ENCODE assay signal across 22 mouse cellular contexts in the genomic region with DNA sequence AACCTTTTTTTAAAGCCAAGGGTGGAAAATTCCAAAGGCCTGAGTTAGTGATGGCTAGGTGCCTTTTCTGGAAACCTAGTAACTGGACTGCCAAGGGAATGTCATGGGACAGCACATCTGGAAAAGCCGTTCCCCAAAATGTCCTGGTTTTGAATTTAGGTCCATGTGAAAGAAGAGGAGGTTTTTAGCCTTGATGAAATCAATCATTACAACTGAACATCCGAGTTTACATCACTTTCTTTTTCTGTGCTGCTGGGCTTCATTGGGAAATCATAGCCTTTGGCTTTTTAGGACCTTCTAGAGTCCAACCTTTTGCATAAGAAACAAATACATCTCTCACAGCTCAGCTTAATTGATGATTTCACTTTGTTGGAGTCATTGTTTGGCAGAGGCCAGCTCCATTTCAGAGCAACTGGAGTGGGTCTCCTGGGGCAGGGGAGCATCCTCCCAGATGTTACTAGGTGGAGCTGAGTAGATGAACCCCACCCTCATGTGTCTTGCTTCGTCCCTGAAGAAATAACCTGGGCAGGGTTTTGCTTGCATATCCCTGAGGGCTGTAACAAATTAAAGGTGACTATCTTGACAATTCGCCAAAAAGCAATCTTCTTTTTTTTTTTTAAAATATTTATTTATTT. TPM values are rescaled to one million over a fixed set of nuclear protein-coding genes. Genes with fewer than 3 reads are reported as not detected.
DNase-seq lines count a peak whose midpoint lies in the region; ATAC-seq lines count a peak whose summit lies in the region.
"Had no signal": no experiment of that assay in that cellular context is flagged by ENCODE, and none has a peak within 500 bp of the region (broad histone marks: within the 10 kb centered on the region; RNA-seq: fewer than 3 reads in every experiment).

No protein-coding gene starts in this region.

- H3K9me3 ChIP-seq in embryonic facial prominence, embryonic 14.5 days (ENCODE audit: control insufficient read depth, low read length): no peaks in the 10 kb centered on the region
- no peaks in the 10 kb centered on the region for H3K9me3 ChIP-seq in embryonic facial prominence, embryonic 10.5 days
- no peaks in the 10 kb centered on the region for H3K9me3 ChIP-seq in midbrain, embryonic 13.5 days
- H3K9me3 ChIP-seq: embryonic facial prominence, embryonic 15.5 days; forebrain, embryonic 15.5 days; heart, embryonic 10.5 days; hindbrain, embryonic 12.5 days had no signal

- H3K27me3 ChIP-seq in embryonic facial prominence, embryonic 14.5 days (replicated peaks; ENCODE audit: control insufficient read depth, insufficient read depth, low read length): no peaks in the 10 kb centered on the region
- no peaks in the 10 kb centered on the region for H3K27me3 ChIP-seq in embryonic facial prominence, embryonic 10.5 days (replicated peaks; ENCODE audit: low read depth, poor library complexity, severe bottlenecking)
- H3K27me3 ChIP-seq in midbrain, embryonic 13.5 days: no peaks in the 10 kb centered on the region
- H3K27me3 ChIP-seq: embryonic facial prominence, embryonic 15.5 days; forebrain, embryonic 15.5 days; hindbrain, embryonic 12.5 days had no signal

- 56% methylated on average over 4 of the region's 4 CpGs for WGBS in embryonic facial prominence, embryonic 14.5 days
- WGBS in embryonic facial prominence, embryonic 10.5 days: 78% methylated on average over 4 of the region's 4 CpGs
- 79% methylated on average over 4 of the region's 4 CpGs for WGBS in midbrain, embryonic 13.5 days

- no peaks in the 10 kb centered on the region for H3K4me1 ChIP-seq in embryonic facial prominence, embryonic 14.5 days (ENCODE audit: control insufficient read depth, insufficient read depth, low read length)
- no peaks in the 10 kb centered on the region for H3K4me1 ChIP-seq in embryonic facial prominence, embryonic 10.5 days
- no peaks in the 10 kb centered on the region for H3K4me1 ChIP-seq in midbrain, embryonic 13.5 days (replicated peaks)
- H3K4me1 ChIP-seq: embryonic facial prominence, embryonic 15.5 days; forebrain, embryonic 15.5 days; heart, embryonic 10.5 days; hindbrain, embryonic 12.5 days had no signal

- H3K4me2 ChIP-seq in embryonic facial prominence, embryonic 14.5 days (ENCODE audit: low read depth, low read length): no peak overlapping the region
- H3K4me2 ChIP-seq in midbrain, embryonic 13.5 days (replicated peaks): no peak overlapping the region
- H3K4me2 ChIP-seq: embryonic facial prominence, embryonic 15.5 days; forebrain, embryonic 15.5 days; hindbrain, embryonic 12.5 days had no signal

- intact Hi-C loops in gastrocnemius, postnatal 14 days (cut with DNase I; ENCODE audit: low total_unique reads): no loop called here

- no peak overlapping the region for H3K9ac ChIP-seq in embryonic facial prominence, embryonic 14.5 days (ENCODE audit: low read depth, low read length)
- no peak overlapping the region for H3K9ac ChIP-seq in midbrain, embryonic 13.5 days (replicated peaks)
- H3K9ac ChIP-seq: embryonic facial prominence, embryonic 15.5 days; forebrain, embryonic 15.5 days; hindbrain, embryonic 12.5 days had no signal

- ATAC-seq in embryonic facial prominence, embryonic 14.5 days (ENCODE audit: low read depth): no peak
- ATAC-seq in midbrain, embryonic 13.5 days: no peak
- ATAC-seq: forebrain, embryonic 15.5 days; hindbrain, embryonic 16.5 days; inflammation-experienced regulatory T-cells, adult 6 months; intestine, postnatal 0 days had no signal

- no peaks in the 10 kb centered on the region for H3K36me3 ChIP-seq in embryonic facial prominence, embryonic 14.5 days (ENCODE audit: control insufficient read depth, insufficient read depth, low read length)
- H3K36me3 ChIP-seq in embryonic facial prominence, embryonic 10.5 days (replicated peaks): no peaks in the 10 kb centered on the region
- no peaks in the 10 kb centered on the region for H3K36me3 ChIP-seq in midbrain, embryonic 13.5 days
- H3K36me3 ChIP-seq: embryonic facial prominence, embryonic 15.5 days; forebrain, embryonic 15.5 days; heart, embryonic 10.5 days; hindbrain, embryonic 12.5 days had no signal

- DNase-seq in embryonic facial prominence, embryonic 14.5 days (ENCODE audit: low spot score): peak; percentile 14
- DNase-seq in embryonic facial prominence, embryonic 10.5 days (ENCODE audit: low spot score): no peak
- DNase-seq in 3134 (ENCODE audit: extremely low read depth, insufficient read length, low spot score): peak; percentile 21
- DNase-seq in adipocyte (ENCODE audit: low spot score): peak; percentile 28
- peak; percentile 32 for DNase-seq in gastrocnemius, postnatal 14 days
- DNase-seq in ovary, postnatal 36 days (ENCODE audit: low spot score): no peak
- DNase-seq in layer of hippocampus, postnatal 25 days (ENCODE audit: extremely low spot score in 1 of 2, low spot score in 1 of 2): no peak
- DNase-seq: adrenal gland, postnatal 25 days; cerebellum, adult 18-20 months; cerebellum, adult 9-11 months; cerebellum, postnatal 36 days; heart, postnatal 10 days; heart, postnatal 4 days had no signal

- no peak overlapping the region for H3K27ac ChIP-seq in embryonic facial prominence, embryonic 14.5 days (replicated peaks; ENCODE audit: low read depth, low read length)
- H3K27ac ChIP-seq in embryonic facial prominence, embryonic 10.5 days (replicated peaks): no peak overlapping the region
- H3K27ac ChIP-seq in midbrain, embryonic 13.5 days: no peak overlapping the region
- H3K27ac ChIP-seq: forebrain, embryonic 15.5 days; heart, embryonic 10.5 days; hindbrain, embryonic 12.5 days had no signal

- H3K4me3 ChIP-seq in embryonic facial prominence, embryonic 14.5 days (ENCODE audit: low read depth, low read length): no peak overlapping the region
- H3K4me3 ChIP-seq in embryonic facial prominence, embryonic 10.5 days: no peak overlapping the region
- H3K4me3 ChIP-seq in midbrain, embryonic 13.5 days (replicated peaks): no peak overlapping the region
- H3K4me3 ChIP-seq: embryonic facial prominence, embryonic 15.5 days; erythroblast, embryonic 14.5 days; forebrain, embryonic 15.5 days; heart, embryonic 10.5 days; hindbrain, embryonic 12.5 days had no signal

RNA-seq across cellular contexts. Expression of a gene that starts 18.2 kb away (rescaled TPM):
- polyA plus RNA-seq in embryonic facial prominence, embryonic 14.5 days (2014; fragmentation: Nextera tagmentation; extraction: Ambion mirVana): 25.2 and 25.5 TPM in 2 replicates
- 18.2 and 18.7 TPM in 2 replicates for polyA plus RNA-seq in embryonic facial prominence, embryonic 10.5 days (2016; fragmentation: Nextera tagmentation; extraction: Ambion mirVana)
- total RNA-seq in gastrocnemius, postnatal 14 days (2021): 1 to 10 TPM; 6.7 to 7.4 TPM
- polyA plus RNA-seq in midbrain, embryonic 13.5 days (2015; fragmentation: Nextera tagmentation; extraction: Ambion mirVana): 16.1 and 16.7 TPM in 2 replicates
- total RNA-seq in layer of hippocampus, postnatal 25 days (2021): 10 to 100 TPM; 13.7 to 17.9 TPM
- polyA plus RNA-seq: erythroblast, embryonic 14.5 days had no signal

Comparison
In these comparisons a context has a peak if more than half of its experiments do, and no peak if none do; other contexts are left out.
1. DNase-seq: peak in embryonic facial prominence, embryonic 14.5 days (single experiment), 3134 (single experiment), adipocyte (single experiment) and gastrocnemius, postnatal 14 days (single experiment); none in embryonic facial prominence, embryonic 10.5 days (single experiment), ovary, postnatal 36 days (single experiment) and layer of hippocampus, postnatal 25 days (0 of 2).